Mouse (Mus musculus) embryonic facial prominence, embryonic 14.5 days (tissue): ENCODE data around the gene Furin. TPM values are rescaled to one million over a fixed set of nuclear protein-coding genes. Genes with fewer than 3 reads are reported as not detected.

Experiments
- ATAC-seq: fragments of 200-750 bp; cut with Nextera tagmentation; 2 replicates; pipeline ENCODE4 v1.8.0; 2017; ENCODE audit warnings: low read depth, moderate number of reproducible peaks, moderate TSS enrichment
- DNase-seq: peaks from one replicate; pipeline ENCODE4 v3.0.0-alpha.2; 2015; ENCODE audit warnings: low spot score
- H3K27ac ChIP-seq: fragments of 300-500 bp; sonication (generic); replicated peaks from 2 replicates; pipeline ENCODE4 v1.5.1; 2014; ENCODE audit warnings: low read depth, mild to moderate bottlenecking, low read length, moderate library complexity
- H3K27me3 ChIP-seq: fragments of 300-500 bp; sonication (generic); replicated peaks from 2 replicates; pipeline ENCODE4 v1.6.1; 2014; ENCODE audit warnings: low read length; ENCODE audit not compliant: control insufficient read depth, insufficient read depth
- H3K36me3 ChIP-seq: fragments of 300-500 bp; sonication (generic); 2 replicates; pipeline ENCODE4 v1.6.1; 2014; ENCODE audit warnings: low read length, mixed read lengths; ENCODE audit not compliant: control insufficient read depth, insufficient read depth
- H3K4me1 ChIP-seq: fragments of 300-500 bp; sonication (generic); 2 replicates; pipeline ENCODE4 v1.6.1; 2014; ENCODE audit warnings: antibody characterized with exemption, low read length; ENCODE audit not compliant: control insufficient read depth, insufficient read depth
- H3K4me2 ChIP-seq: fragments of 300-500 bp; sonication (generic); 2 replicates; pipeline ENCODE4 v1.6.1; 2014; ENCODE audit warnings: low read depth, mild to moderate bottlenecking, low read length, moderate library complexity, mixed read lengths
- H3K4me3 ChIP-seq: fragments of 300-500 bp; sonication (generic); 2 replicates; pipeline ENCODE4 v1.5.1; 2014; ENCODE audit warnings: low read depth, mild to moderate bottlenecking, low read length
- H3K9ac ChIP-seq: fragments of 300-500 bp; sonication (generic); 2 replicates; pipeline ENCODE4 v1.6.1; 2014; ENCODE audit warnings: low read depth, mild to moderate bottlenecking, low read length, moderate library complexity, mixed read lengths
- H3K9me3 ChIP-seq: fragments of 300-500 bp; sonication (generic); 2 replicates; pipeline ENCODE4 v1.6.1; 2016; ENCODE audit warnings: low read length; ENCODE audit not compliant: control insufficient read depth
- WGBS: fragments of 180-500 bp; shearing (Covaris S2); extraction: QIAGEN DNeasy Blood & Tissue Kit; methylation state at CpG from one replicate; pipeline ENCODE4 v1.1.7; 2014; 5-methylcytosine and 5-hydroxymethylcytosine counted together
- polyA plus RNA-seq: library from polyadenylated mRNA; unstranded; fragments of >200 nt; fragmentation: Nextera tagmentation; extraction: Ambion mirVana; gene quantifications from 2 replicates; pipeline ENCODE4 v1.2.1, GENCODE M21; 2014

Gene Furin
- polyA plus RNA-seq, 1 experiment from 2014 or later: 17.2 TPM

GRCm38 (mm10) chr7:80340793-80341192 is 64.4 kb downstream of the Furin start, which contains the start of gene Unc45a:
Gene Unc45a, minus strand, starts transcription at chr7:80341005.
- peak within 1 kb of the TSS; percentile 76 for H3K9ac ChIP-seq
- no peaks in the 10 kb centered on the region for H3K9me3 ChIP-seq
- H3K27me3 ChIP-seq: no peaks in the 10 kb centered on the region
- DNase-seq (peak; percentile 87), ATAC-seq (peak; percentile 66)
- H3K4me3 ChIP-seq: peak within 1 kb of the TSS; percentile 65
- 3% methylated on average over 11 of the region's 11 CpGs for WGBS
- peaks cover 19% of the 10 kb centered on the region for H3K36me3 ChIP-seq
- peaks cover 21% of the 10 kb centered on the region for H3K4me1 ChIP-seq
- H3K4me2 ChIP-seq: peak within 1 kb of the TSS; percentile 77
- H3K27ac ChIP-seq: peak within 1 kb of the TSS; percentile 87

- Histone ChIP-seq H3K27me3 (no peaks in the 10 kb centered on the region), H3K4me1 (peaks cover 21% of the 10 kb centered on the region), H3K27ac (peak overlapping the region; percentile 87), H3K4me3 (peak overlapping the region; percentile 65), H3K9ac (peak overlapping the region; percentile 76), H3K4me2 (peak overlapping the region; percentile 77), H3K36me3 (peaks cover 27% of the 10 kb centered on the region), H3K9me3 (no peaks in the 10 kb centered on the region)
- ATAC-seq (peak; percentile 98), DNase-seq (peak; percentile 99)
- under 1% methylated on average over 38 of the region's 45 CpGs for WGBS
Observed at GRCm38 (mm10) chr7:80339793-80340628, 65.2 kb downstream of the Furin start.

DNA sequence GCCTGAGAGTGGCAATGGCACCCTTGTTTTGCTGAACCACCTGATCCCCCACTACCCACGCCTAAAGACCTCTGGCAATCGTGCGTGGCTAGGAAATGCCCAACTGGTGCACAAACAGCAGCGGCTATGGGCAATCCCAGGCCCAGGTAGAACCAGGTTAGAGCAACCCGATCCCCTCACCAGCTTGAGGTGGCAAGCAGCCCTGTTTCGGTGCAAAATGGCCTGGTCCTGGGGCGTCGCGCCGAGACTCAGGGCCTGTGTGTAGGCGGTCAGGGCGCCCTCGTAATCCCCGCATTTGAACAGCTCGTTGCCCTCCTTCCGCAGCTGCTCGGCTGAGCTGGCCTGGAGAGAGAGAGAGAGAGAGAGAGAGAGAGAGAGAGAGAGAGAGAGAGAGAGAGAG is 65.9 kb downstream of the Furin start:
- Histone ChIP-seq H3K9ac (peak overlapping the region; percentile 76), H3K4me1 (peaks cover 21% of the 10 kb centered on the region), H3K9me3 (no peaks in the 10 kb centered on the region), H3K27me3 (no peaks in the 10 kb centered on the region), H3K4me3 (peak overlapping the region; percentile 65), H3K4me2 (peak overlapping the region; percentile 77), H3K36me3 (peaks cover 33% of the 10 kb centered on the region), H3K27ac (peak overlapping the region; percentile 67; the same call in 1 of the 2 replicates)
- no peak for ATAC-seq
- WGBS: 6% methylated on average over 12 of the region's 17 CpGs
- peak; percentile 52 for DNase-seq

Other genes starting within 250 kb of the Furin start
- gene Sema4b, start 218.6 kb downstream of the Furin start, polyA plus RNA-seq: 10.5 and 11.9 TPM in 2 replicates
- 73.7 and 89.1 TPM in 2 replicates for gene Cib1, start 172.6 kb downstream of the Furin start, polyA plus RNA-seq
- 2.0 and 2.6 TPM in 2 replicates for gene Gdpgp1, start 172.6 kb downstream of the Furin start, polyA plus RNA-seq
- 0.35 and 0.79 TPM in 2 replicates for gene Ttll13, start 159.1 kb downstream of the Furin start, polyA plus RNA-seq
- 45.7 and 45.8 TPM in 2 replicates for gene Ngrn, start 144.2 kb downstream of the Furin start, polyA plus RNA-seq
- 7.0 TPM in 2 replicates for gene Vps33b, start 135.8 kb downstream of the Furin start, polyA plus RNA-seq
- gene Prc1, start 111.0 kb downstream of the Furin start, polyA plus RNA-seq: 108 and 118 TPM in 2 replicates
- 6.8 and 8.4 TPM in 2 replicates for gene Rccd1, start 81.0 kb downstream of the Furin start, polyA plus RNA-seq
- 34.1 and 39.7 TPM in 2 replicates for gene Unc45a, start 64.4 kb downstream of the Furin start, polyA plus RNA-seq
- 19.6 and 22.8 TPM in 2 replicates for gene Hddc3, start 62.3 kb downstream of the Furin start, polyA plus RNA-seq
- gene Man2a2, start 34.1 kb downstream of the Furin start, polyA plus RNA-seq: 15.7 and 19.3 TPM in 2 replicates
- 14.6 and 15.7 TPM in 2 replicates for gene Fes, start 17.5 kb downstream of the Furin start, polyA plus RNA-seq
- gene Blm, start 129.7 kb upstream of the Furin start, polyA plus RNA-seq: 13.1 and 17.1 TPM in 2 replicates